Mouse (Mus musculus) stomach, postnatal 0 days (tissue): Measurements from ENCODE around the gene Etfa.

Experiments
- CTCF ChIP-seq: IDR thresholded peaks from 2 replicates; pipeline ENCODE4 v1.5.1; 2016; ENCODE audit warnings: antibody characterized with exemption, low read depth, mild to moderate bottlenecking, moderate library complexity
- EP300 ChIP-seq: optimal IDR thresholded peaks from 2 replicates; pipeline ENCODE3; 2016; ENCODE audit warnings: antibody characterized with exemption

DNA sequence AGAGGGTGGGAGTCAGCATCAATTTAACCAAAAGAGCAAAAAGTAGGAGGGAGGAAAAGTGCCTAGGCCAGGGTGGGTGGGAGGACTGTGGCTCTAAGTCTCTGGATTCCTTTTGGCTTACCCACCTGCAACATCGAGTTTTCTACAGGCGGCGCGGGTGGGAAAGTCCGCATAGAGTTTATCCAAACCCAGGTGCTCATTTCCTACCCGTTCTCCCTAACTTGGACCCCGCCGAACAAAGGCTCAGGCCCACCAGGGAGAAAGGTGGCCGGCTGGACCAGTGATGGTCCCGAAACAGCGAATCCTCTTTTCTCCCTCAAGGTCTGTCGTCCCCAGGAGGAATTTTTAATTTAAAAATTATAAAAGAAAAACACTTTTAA is 28.3 kb upstream of the Etfa start:
- TF ChIP-seq CTCF (no peak), EP300 (no peak)
